Mouse (Mus musculus): Measurements from ENCODE around the gene Olfr201. TPM values are rescaled to one million over a fixed set of nuclear protein-coding genes. Genes with fewer than 3 reads are reported as not detected.
"Not testable (repeated sequence)": the region's sequence is repeated elsewhere in the genome, so short reads cannot be mapped to it uniquely, and the experiment has no call there.

Olfr201 gene
- not detected for total RNA-seq (2021)

DNA sequence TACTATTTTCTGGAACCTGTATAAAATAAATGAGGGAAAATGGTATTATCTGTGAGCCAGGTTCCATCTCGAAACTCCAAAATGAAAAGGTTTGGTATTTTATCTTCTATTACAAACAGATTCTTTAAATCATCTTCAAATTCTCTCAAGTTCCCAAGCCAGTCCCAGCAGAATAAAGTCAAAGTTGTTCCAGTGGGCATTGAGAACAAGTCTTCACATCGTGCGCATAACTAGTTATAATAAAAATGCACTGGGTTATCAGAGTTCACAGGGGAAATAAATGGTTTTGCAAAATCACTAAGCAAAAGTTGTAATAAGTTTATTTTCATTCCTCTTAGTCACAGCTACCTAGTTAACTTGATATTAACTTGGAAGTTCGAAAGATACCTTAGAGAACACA, at the start of gene Olfr201:
TSS of gene Olfr201 (minus strand) at position 101 of the 400 bp plus-strand sequence.
- intact Hi-C loops (cut with DNase I); DNase-seq (ENCODE audit: low spot score in 2 of 2): not testable (repeated sequence)

DNA sequence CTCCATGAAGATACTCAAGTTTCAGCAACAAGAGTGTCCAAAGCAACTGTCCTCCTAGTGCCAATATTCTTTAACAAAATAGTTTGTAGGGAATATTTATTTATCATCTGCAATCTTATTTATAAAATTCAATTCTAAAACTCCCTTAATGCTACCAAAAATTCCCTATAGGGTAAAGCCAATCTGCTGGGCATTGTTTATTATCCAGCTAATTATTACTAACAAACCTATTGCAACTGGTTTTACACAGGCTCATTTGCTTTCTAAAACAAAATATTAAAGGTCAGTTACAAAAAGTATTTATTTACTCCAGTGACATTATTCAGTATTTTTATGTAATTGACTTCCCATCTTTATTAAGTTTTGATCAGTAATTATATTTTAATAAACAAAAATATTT, 45.7 kb upstream of the Olfr201 start, which contains the start of gene Olfr204:
TSS of gene Olfr204 (minus strand) at position 101 of the 400 bp plus-strand sequence.
- DNase-seq (ENCODE audit: low spot score in 2 of 2): no peak
- intact Hi-C loops (cut with DNase I): no loop called here

DNA sequence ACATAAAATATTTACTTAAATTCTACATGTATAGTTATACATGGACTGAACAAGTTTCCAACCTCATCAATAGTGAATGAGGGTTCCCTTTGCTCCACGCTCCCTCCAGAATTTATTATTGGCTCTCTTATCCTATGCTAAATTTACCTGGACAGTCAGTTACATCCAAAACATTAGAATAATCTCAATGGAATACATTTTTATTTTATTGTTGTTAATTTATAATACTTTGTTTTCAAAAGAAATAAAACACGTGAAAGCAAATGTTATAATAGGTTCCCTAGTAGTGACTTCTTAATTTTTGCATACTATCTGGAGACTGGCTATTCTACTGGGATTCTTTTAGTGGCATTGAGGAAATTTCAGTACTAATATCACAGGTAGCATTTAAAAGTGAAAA, 26.1 kb upstream of the Olfr201 start, which contains the start of gene Olfr203:
TSS of gene Olfr203 (plus strand) at position 301 of the 400 bp plus-strand sequence.
- intact Hi-C loops (cut with DNase I): no loop called here
- no peak for DNase-seq (ENCODE audit: low spot score in 2 of 2)

DNA sequence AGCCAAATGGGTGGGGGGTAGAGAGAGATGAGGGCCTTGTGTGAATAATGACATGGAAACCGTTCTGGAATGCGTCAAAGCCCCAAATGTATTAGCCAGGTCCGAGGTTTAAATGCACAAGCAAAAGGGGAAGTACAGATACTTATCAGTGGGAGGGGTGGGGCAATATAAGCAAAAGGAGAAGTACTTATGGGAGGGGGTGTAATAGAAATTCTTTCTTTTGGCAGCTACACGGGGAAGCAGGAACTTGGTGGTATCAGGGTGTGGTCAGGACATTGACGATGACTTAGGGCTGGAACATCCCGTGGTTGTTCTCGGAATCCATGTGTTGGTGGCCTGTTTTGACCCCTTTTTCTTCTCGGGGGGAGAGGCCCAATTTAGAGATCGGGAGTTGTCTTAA, 15.1 kb upstream of the Olfr201 start:
- intact Hi-C loops (cut with DNase I); DNase-seq (ENCODE audit: low spot score in 2 of 2): not testable (repeated sequence)

DNA sequence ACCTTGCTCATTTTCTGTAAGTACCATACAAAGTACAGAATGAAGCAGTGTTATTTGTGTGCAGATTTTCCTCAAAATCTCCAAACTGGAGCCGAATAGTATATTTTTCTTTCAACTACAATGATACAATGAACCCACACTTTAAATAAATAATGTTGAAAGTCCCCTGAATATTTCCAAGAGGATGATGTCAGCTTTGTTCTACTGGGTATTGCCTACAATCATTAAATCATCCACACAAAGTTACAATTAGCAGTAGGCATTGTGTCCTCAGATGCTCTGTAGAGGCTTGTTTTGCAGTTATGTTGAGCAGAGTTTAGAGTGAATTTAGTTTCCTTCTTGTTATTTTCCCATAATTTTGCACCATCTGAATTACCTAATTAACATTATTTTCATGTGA, 14.3 kb upstream of the Olfr201 start, which contains the start of gene Olfr202:
TSS of gene Olfr202 (minus strand) at position 101 of the 400 bp plus-strand sequence.
- DNase-seq (ENCODE audit: low spot score in 2 of 2): no peak

DNA sequence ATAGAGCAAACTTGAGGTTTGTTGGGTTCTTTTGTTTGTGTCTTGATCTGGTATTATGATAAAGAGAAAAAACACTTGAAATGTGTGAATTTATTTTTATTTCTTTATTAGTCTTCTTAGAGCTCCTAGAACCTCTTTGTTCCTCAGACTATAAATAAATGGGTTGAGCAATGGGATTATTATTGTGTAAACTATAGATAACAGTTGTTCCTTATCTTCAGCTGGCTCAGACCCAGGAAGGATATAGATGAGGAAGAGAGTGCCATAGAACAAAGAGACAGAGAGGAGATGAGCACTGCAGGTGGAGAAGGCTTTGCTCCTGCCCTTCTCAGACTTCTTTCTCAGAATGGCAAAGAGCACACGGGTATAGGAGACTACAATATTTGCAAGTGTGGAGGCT, 11.0 kb upstream of the Olfr201 start:
- DNase-seq (ENCODE audit: low spot score in 2 of 2): no peak
- intact Hi-C loops (cut with DNase I): no loop called here

More for the DNA sequence above, 14.3 kb upstream of the Olfr201 start, which contains the start of gene Olfr202:
- intact Hi-C loops (cut with DNase I): no loop called here

DNA sequence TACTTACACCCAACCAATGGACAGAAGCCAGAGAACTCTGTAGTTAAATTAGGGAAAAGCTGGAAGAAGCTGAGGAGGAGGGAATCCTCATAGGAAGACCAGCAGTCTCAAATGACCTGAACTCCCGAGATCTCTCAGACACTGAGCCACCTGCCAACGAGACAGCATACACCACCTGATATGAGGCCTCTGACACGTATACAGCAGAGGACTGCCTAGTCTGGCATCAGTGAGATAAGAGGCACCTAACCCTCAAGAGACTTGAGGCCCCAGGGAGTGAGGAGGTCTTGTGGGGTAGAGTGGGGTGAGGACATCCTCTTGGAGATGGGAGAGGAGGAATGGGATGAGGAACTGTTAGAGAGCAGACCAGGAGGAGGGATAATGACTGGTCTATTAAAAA, 8.1 kb upstream of the Olfr201 start:
- intact Hi-C loops (cut with DNase I): no loop called here
- no peak for DNase-seq (ENCODE audit: low spot score in 2 of 2)

DNA sequence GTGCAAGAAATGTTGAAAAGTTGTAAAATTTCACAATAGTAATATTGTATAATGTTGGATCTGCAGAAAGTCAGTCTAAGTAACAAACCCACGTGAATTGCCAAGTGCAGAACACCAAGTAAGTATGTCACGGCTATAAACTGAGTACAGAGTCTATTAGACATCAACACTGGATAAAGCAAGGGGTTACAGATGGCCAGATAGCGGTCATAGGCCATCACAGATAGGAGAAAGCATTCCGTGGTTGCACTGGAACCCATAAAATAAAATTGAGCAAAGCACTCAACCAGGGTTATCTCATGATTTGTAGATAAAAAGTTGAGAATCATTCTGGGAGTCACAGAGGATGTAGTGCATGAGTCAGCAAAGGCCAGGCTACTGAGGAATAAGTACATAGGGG, 3.3 kb downstream of the Olfr201 start:
- DNase-seq (ENCODE audit: low spot score in 2 of 2); intact Hi-C loops (cut with DNase I): not testable (repeated sequence)

DNA sequence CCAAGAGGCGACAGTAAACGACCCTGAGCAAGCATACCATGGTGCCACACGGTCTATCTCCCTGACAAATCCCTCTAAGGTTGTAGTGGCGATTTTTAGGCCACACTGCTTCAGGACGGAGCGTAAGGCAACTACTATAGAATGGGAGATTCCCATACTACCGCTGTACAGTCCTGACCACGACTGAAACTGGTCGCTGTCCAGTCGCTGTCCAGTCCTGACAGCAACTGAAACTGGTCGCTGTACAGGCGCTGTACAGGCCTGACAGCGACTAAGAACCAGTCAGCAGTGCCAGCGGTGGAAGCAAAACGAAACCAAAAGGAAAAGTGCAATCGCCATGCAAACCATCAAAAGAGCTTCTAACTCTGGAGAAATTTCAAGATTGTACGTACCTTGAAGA, 22.7 kb downstream of the Olfr201 start:
- DNase-seq (ENCODE audit: low spot score in 2 of 2): no peak
- intact Hi-C loops (cut with DNase I): no loop called here

DNA sequence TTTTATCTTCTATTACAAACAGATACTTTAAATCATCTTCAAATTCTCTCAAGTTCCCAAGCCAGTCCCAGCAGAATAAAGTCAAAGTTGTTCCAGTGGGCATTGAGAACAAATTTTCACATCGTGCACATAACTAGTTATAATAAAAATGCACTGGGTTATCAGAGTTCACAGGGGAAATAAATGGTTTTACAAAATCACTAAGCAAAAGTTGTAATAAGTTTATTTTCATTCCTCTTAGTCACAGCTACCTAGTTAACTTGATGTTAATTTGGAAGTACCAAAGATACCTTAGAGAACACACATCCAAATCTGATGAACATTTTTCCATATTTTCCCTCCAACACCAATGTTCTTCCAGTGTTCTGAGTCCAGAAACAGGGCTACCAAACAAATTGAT, 52.8 kb downstream of the Olfr201 start, which contains the start of gene Olfr199:
TSS of gene Olfr199 (minus strand) at position 101 of the 400 bp plus-strand sequence.
- DNase-seq (ENCODE audit: low spot score in 2 of 2); intact Hi-C loops (cut with DNase I): not testable (repeated sequence)

DNA sequence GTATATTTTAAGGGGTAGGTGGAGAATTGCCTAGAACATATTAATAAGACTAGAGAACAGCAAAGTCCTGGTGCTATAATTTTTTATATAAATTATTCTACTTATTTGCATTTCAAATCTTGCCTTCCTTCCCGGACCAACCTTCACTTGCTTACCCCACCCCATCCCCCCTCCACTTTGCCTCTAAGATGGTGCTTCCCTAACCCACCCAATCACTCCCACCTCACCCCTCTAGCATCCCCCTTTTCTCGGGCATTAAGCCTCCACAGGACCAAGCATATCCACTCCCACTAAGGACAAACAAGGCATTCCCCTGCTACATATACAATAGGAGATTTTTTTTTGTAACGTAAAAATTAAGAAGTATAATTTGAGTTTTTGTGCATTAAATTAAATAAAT, 54.6 kb downstream of the Olfr201 start:
- intact Hi-C loops (cut with DNase I); DNase-seq (ENCODE audit: low spot score in 2 of 2): not testable (repeated sequence)

Other genes starting within 250 kb of the Olfr201 start
- not detected for gene Olfr186, start 242.3 kb downstream of the Olfr201 start, total RNA-seq (2021)
- not detected for gene Olfr187, start 232.9 kb downstream of the Olfr201 start, total RNA-seq (2021)
- not detected for gene Olfr190, start 194.6 kb downstream of the Olfr201 start, total RNA-seq (2021)
- gene Olfr191, start 182.8 kb downstream of the Olfr201 start, total RNA-seq (2021): not detected
- not detected for gene Olfr193, start 160.8 kb downstream of the Olfr201 start, total RNA-seq (2021)
- gene Olfr194, start 151.6 kb downstream of the Olfr201 start, total RNA-seq (2021): not detected
- not detected for gene Olfr195, start 125.6 kb downstream of the Olfr201 start, total RNA-seq (2021)
- gene Olfr196, start 102.2 kb downstream of the Olfr201 start, total RNA-seq (2021): not detected
- gene Olfr198, start 69.1 kb downstream of the Olfr201 start, total RNA-seq (2021): not detected
- not detected for gene Olfr199, start 52.9 kb downstream of the Olfr201 start, total RNA-seq (2021)
- not detected for gene Olfr202, start 14.2 kb upstream of the Olfr201 start, total RNA-seq (2021)
- not detected for gene Olfr203, start 26.2 kb upstream of the Olfr201 start, total RNA-seq (2021)
- not detected for gene Olfr204, start 45.6 kb upstream of the Olfr201 start, total RNA-seq (2021)
- gene Olfr205, start 58.5 kb upstream of the Olfr201 start, total RNA-seq (2021): not detected
- not detected for gene Olfr206, start 76.6 kb upstream of the Olfr201 start, total RNA-seq (2021)
- not detected for gene Olfr209, start 91.4 kb upstream of the Olfr201 start, total RNA-seq (2021)
- under 1 TPM; 0.07 to 0.09 TPM for gene Gabrr3, start 134.7 kb upstream of the Olfr201 start, total RNA-seq (2021)
- gene Riox2, start 199.1 kb upstream of the Olfr201 start, total RNA-seq (2021): 10 to 100 TPM; 12.7 to 13.2 TPM

All from left cerebral cortex, postnatal 25 days (tissue).